Mouse (Mus musculus) ovary, adult 2 months (tissue): ENCODE results near the gene Apol6. TPM values are rescaled to one million over a fixed set of nuclear protein-coding genes. Genes with fewer than 3 reads are reported as not detected.

ENCODE experiments used
- polyA plus RNA-seq: library from polyadenylated mRNA; depleted of rRNA; stranded (reverse); fragments of >200 nt; gene quantifications from 2 replicates; pipeline ENCODE4 v1.2.3, GENCODE M21; 2012; rRNA removed

Gene Apol6
- polyA plus RNA-seq, result 11.2 and 14.0 TPM in 2 replicates

DNA sequence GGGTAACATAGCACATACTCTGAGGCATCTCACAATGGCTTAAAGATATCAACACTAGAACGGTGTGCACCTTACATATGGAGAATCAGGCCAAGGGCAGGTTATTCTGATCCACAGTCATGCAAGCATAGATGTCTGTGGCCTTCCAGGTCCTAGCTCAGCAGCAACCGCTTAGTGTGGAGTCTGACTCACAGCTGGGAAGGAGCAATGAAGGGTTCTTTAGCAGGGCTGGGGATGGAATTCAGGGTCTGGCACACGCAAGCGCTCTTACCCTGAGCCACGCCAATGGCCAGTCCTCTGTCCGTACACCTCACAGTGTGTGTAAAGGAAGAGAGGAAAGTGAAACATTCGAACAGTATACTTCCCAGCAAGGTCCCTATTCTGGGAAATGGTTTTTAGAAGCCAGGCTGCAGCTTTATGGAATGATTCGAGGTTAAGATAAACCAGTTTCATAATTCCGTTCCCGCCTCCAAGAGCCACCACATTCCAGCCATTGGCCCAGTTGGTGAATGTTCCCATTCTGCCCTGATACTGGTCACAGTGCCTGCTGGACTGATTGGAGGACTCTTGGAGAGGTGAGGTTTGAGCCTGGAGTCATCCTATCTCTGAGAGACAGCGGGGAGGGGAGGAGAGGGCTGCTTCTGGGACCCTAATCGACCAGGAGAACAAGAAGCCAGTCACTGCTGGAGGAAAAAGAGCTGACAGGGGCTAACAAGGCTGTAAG is at the start of gene Apol6:
Apol6 (plus strand) TSS at position 133 of the 724 bp plus-strand sequence.

DNA sequence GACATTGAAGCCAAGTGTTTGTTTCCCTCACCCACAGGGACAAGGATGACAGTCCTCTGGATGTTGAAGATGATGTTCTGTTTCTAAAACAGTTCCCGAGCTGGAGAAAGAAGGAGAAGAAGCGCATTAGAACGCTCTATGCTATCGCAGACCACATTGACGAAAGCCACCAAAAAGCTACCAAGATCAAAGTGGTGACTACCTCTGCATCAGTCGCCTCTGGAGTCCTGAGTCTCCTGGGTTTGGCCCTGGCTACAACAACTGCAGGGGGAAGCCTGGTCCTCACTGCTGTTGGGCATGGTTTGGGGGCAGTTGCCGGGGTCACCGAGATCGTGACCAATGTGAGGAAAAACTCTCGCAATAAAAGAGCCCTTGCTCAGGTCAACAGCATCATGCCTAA is 6.0 kb downstream of the Apol6 start, which contains the start of gene Mb:
Mb (minus strand) TSS at position 101 of the 400 bp plus-strand sequence.

Other genes with a start within 250 kb of the Apol6 start
- gene Zfp251, start 173.3 kb upstream of the Apol6 start, polyA plus RNA-seq, result 20.0 and 20.9 TPM in 2 replicates
- gene Zfp7, start 165.5 kb upstream of the Apol6 start, polyA plus RNA-seq, result 5.8 and 6.7 TPM in 2 replicates
- 0.17 and 0.49 TPM in 2 replicates for gene Gm49527, start 165.4 kb upstream of the Apol6 start, polyA plus RNA-seq
- gene Zfp647, start 119.3 kb upstream of the Apol6 start, polyA plus RNA-seq, result 9.2 and 11.1 TPM in 2 replicates
- gene 1110038F14Rik, start 96.2 kb upstream of the Apol6 start, polyA plus RNA-seq, result 11.8 and 14.0 TPM in 2 replicates
- 0.69 and 0.81 TPM in 2 replicates for gene Mb, start 5.9 kb downstream of the Apol6 start, polyA plus RNA-seq